Mouse (Mus musculus) ES-E14 (cell line): ENCODE measurements around the gene Mrps34.

ENCODE experiments used
- CHD2 ChIP-seq: IDR thresholded peaks from 2 replicates; pipeline ENCODE4 v1.6.1; 2014; ENCODE audit warnings: mild to moderate bottlenecking, low read depth, low read length, inconsistent platforms
- HCFC1 ChIP-seq: IDR thresholded peaks from 2 replicates; pipeline ENCODE4 v1.6.1; 2012; ENCODE audit warnings: low read length, inconsistent platforms, borderline replicate concordance; ENCODE audit not compliant: insufficient read depth
- MAFK ChIP-seq: IDR thresholded peaks from 2 replicates; pipeline ENCODE4 v1.6.1; 2014; ENCODE audit warnings: mild to moderate bottlenecking, low read depth, low read length, inconsistent platforms; ENCODE audit not compliant: insufficient read depth
- ZC3H11A ChIP-seq: IDR thresholded peaks from 2 replicates; pipeline ENCODE4 v1.6.1; 2012; ENCODE audit warnings: low read depth, mild to moderate bottlenecking, inconsistent platforms, low read length, borderline replicate concordance
- ZNF384 ChIP-seq: IDR thresholded peaks from 2 replicates; pipeline ENCODE4 v1.6.1; 2012; ENCODE audit warnings: low read depth, low read length, inconsistent platforms

GRCm38 (mm10) chr17:24878117-24878397, 16.9 kb upstream of the Mrps34 start:
- TF ChIP-seq MAFK = no peak
- TF ChIP-seq ZC3H11A = no peak
- no peak for TF ChIP-seq CHD2
- TF ChIP-seq ZNF384 = no peak
- no peak for TF ChIP-seq HCFC1
